Mouse (Mus musculus): ENCODE measurements around the gene Defb36.

Defb36 gene

DNA sequence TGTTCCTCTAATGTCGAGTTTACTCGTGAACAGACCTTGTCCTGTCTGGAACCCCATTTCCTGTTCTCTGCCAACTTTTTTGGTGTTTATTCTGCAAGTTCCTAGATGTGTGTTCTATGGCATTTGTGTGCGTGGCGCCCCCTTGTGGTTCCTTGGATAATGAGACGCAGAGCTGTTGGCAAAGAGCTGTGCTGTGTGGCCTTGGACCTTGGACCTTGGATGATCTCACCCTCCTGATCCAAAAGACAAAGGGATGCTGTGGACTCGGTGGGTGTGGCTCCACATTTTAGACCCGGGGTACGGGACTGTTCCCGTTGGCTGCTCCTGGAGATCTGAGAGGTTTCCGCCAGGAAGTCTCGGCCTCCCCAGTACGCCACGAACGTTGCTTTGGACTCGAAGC lies at the start of gene Defb36:
Defb36 (plus strand) TSS at position 271 of the 400 bp plus-strand sequence.
- no peak for TF ChIP-seq GATA4 (IDR thresholded peaks at IDR 0.05; ENCODE audit: insufficient replicate concordance, low read length)

DNA sequence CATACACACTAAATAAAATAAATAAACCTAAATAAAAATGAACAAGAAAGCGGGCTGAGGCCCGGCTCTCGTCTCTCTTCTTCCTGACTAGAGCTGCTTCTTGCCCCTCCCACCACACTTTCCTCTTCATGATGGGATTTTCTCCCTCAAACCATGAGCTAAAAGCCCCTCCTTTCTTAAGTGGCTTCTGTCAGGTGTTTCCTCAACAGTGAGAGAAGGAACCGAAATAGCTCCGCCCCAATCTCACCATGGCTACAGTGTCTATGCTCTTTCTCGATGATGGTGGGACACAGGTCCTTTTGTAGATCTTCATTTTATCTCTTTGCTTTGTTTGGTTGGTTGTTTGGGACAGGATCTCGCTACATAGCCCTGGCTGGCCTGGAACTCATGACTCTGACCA lies 47.5 kb upstream of the Defb36 start:
- TF ChIP-seq GATA4 (IDR thresholded peaks at IDR 0.05; ENCODE audit: insufficient replicate concordance, low read length), result no peak

DNA sequence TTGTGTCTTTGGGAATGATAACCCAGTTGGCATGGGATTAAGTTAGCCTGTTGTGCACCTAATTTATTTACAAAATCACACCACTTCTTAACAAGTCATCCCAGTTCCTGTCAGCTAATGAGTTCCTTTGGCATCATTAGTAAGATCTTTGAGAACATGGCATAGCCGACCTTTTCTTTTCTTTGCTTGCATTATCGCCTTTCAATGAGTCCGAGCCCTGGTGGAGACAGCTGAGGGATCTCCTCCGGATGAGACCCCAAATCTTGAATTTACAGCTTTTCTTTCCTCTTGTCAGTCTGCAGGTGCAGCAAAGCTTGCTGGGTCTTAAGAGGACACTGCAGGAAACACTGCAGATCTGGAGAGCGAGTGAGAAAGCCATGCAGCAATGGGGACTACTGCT lies 35.1 kb upstream of the Defb36 start, which contains the start of gene Gm17416:
Gm17416 (plus strand) TSS at position 301 of the 400 bp plus-strand sequence.
- TF ChIP-seq GATA4 (IDR thresholded peaks at IDR 0.05; ENCODE audit: insufficient replicate concordance, low read length), result no peak

DNA sequence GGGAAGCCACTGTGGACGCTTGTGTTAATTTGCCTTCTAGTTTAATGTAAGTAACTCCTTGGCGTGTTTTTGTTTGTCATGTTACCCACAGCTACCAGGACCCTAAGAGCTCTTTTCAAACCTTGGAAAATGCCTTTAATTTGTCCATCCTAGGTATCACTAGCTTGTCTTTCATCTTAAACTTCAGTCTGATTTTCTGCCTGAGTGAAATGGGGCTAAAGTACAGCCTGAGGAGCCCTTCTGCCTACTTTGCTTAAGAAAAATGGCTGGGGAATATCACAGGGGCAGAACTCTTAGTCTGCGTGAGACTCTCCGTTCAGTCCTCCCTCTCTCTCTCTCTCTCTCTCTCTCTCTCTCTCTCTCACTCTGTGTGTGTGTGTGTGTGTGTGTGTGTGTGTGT lies 34.2 kb upstream of the Defb36 start:
- no peak for TF ChIP-seq GATA4 (IDR thresholded peaks at IDR 0.05; ENCODE audit: insufficient replicate concordance, low read length)

GRCm38 (mm10) chr2:152570313-152570712 lies 33.8 kb upstream of the Defb36 start:
- TF ChIP-seq GATA4 (IDR thresholded peaks at IDR 0.05; ENCODE audit: insufficient replicate concordance, low read length), result no peak

DNA sequence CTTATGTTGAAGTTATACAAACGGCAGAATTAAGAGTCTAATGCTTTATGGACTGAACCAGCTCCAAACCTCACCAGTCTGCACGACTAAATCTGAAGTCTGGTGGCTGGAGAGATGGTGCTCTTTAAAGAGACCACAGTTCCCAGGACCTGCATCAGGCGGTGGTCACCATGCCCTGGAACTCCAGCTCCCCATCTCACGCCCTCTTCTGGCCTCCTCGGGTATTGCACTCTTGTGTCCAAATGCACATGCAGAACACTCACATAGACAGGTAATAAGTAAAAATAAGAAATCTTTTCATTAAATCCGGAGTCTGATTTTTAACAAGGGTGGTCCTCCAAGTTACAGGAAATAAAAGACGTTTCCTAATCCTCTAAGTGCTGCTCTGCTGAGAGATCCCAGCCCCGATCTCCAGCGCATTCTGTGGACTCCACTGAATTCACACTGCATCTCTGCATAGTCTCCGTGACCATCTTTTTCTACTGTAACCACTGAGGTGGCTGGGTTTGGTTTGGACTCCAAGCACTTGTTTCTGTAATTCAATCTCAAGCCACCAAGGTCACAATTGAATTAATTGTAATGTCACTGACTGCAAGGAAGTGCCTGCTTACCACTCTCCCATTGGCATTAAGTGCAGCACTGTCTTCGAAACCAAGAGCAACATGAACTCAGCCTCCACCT lies 31.9 kb upstream of the Defb36 start, which contains the start of gene Defb21:
Defb21 (plus strand) TSS at position 631 of the 681 bp plus-strand sequence.
- TF ChIP-seq GATA4 (IDR thresholded peaks at IDR 0.05; ENCODE audit: insufficient replicate concordance, low read length), result no peak

- no peak for TF ChIP-seq GATA4 (IDR thresholded peaks at IDR 0.05; ENCODE audit: insufficient replicate concordance, low read length)
Observed at GRCm38 (mm10) chr2:152573484-152573883, 30.6 kb upstream of the Defb36 start.

DNA sequence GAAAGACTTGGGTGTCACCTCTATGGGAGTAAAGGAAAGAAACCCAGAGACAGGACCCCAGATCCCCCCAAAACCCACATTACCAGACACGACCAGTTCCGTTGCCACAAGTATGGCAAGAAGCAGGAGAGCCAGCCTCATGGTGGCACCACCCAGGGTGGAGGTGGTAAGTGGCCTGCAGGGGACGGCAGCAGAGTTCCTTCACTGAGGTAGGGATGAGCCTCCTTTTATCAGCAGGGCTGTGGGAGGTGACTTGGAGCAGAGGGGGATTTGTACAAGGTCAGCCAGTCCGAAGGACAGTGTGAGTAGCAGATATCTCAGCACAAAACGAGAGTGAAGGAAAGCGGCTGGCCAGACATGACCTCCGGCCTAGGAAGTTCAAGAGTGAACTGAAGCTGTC lies 24.0 kb upstream of the Defb36 start, which contains the start of gene Defb19:
Defb19 (minus strand) TSS at position 206 of the 400 bp plus-strand sequence.
- TF ChIP-seq GATA4 (IDR thresholded peaks at IDR 0.05; ENCODE audit: insufficient replicate concordance, low read length), result no peak

- no peak for TF ChIP-seq GATA4 (IDR thresholded peaks at IDR 0.05; ENCODE audit: insufficient replicate concordance, low read length)
Observed at GRCm38 (mm10) chr2:152580612-152581011, 23.5 kb upstream of the Defb36 start.

DNA sequence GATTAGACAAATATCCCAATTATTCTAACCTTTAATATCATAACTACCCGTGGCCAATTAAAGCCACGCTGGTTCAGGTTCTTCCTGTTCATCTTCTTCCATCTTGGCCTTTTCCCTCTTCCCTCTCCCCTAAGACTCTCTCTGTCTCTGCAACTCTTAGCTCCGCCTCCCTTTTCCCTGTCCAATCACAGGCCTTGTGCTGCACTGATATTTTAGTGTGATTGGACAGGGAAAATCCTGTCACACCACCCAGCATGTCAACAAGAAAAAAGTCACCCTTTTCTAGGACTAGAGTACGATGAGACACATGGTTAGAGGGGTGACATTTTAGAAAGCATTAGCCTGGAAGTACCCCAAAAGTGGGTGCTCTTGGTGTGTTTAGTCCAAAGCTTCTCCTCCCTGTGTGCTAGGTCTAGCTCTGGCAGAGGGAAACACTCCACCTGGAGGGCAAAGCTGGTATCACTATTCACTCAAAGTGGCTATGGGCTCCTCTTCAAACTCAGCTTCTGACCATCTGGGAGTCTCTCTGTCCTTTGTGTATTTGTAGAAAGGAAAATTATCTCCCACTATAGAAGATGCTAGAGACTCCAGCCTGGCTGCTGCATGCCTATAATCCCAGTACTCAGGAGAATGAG lies 17.1 kb upstream of the Defb36 start:
- no peak for TF ChIP-seq GATA4 (IDR thresholded peaks at IDR 0.05; ENCODE audit: insufficient replicate concordance, low read length)

GRCm38 (mm10) chr2:152588450-152588849 lies 15.7 kb upstream of the Defb36 start:
- TF ChIP-seq GATA4 (IDR thresholded peaks at IDR 0.05; ENCODE audit: insufficient replicate concordance, low read length), result no peak

DNA sequence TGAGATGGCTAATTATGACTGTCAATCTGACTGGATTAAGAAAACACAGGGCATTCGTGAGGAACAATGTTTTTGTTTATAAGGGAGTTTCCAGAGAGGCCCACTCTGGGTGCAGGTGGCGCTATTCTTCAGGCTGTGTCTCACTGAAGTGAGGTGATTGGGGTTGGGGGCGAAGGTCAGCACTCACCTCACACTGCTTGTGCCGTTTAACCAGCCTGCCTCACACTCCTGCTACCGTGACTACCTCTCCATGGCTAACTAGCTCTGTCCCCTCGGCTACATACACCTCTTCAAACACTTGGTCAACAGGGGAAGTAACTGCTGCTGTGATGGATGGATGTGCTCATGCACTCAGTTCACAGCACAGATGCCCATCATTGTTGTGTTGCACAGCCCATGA lies 15.1 kb upstream of the Defb36 start:
- TF ChIP-seq GATA4 (IDR thresholded peaks at IDR 0.05; ENCODE audit: insufficient replicate concordance, low read length), result no peak

- TF ChIP-seq GATA4 (IDR thresholded peaks at IDR 0.05; ENCODE audit: insufficient replicate concordance, low read length), result no peak
Observed at GRCm38 (mm10) chr2:152599299-152599698, 4.8 kb upstream of the Defb36 start, which contains the start of gene Defb45. Gene Defb45 (minus strand): TSS chr2:152599399.

GRCm38 (mm10) chr2:152600076-152600475 lies 4.1 kb upstream of the Defb36 start:
- TF ChIP-seq GATA4 (IDR thresholded peaks at IDR 0.05; ENCODE audit: insufficient replicate concordance, low read length), result no peak

- TF ChIP-seq GATA4 (IDR thresholded peaks at IDR 0.05; ENCODE audit: insufficient replicate concordance, low read length), result no peak
Observed at GRCm38 (mm10) chr2:152601275-152601960, 2.7 kb upstream of the Defb36 start.

- TF ChIP-seq GATA4 (IDR thresholded peaks at IDR 0.05; ENCODE audit: insufficient replicate concordance, low read length), result no peak
Observed at GRCm38 (mm10) chr2:152607746-152608145, 3.6 kb downstream of the Defb36 start.
